Mouse (Mus musculus) hindbrain, embryonic 13.5 days (tissue): ENCODE measurements at regions not wholly inside any gene's neighbourhood (a gene's known extent, or its start where the extent isn't known, plus 50 kb on each side); places are given as distances from the start of the nearest gene placed in this dataset.
A peak's percentile ranks its signal among the peaks of the same experiment; 100 is the strongest.

ENCODE experiments used
- ATAC-seq: fragments of 200-750 bp; cut with Nextera tagmentation; 2 replicates; pipeline ENCODE4 v1.8.0; 2017; ENCODE audit warnings: moderate TSS enrichment; ENCODE audit not compliant: low FRiP score
- H3K27ac ChIP-seq: fragments of 300-500 bp; sonication (generic); 2 replicates; pipeline ENCODE4 v1.5.1; 2015; ENCODE audit warnings: inconsistent platforms, mild to moderate bottlenecking, moderate library complexity
- H3K27me3 ChIP-seq: fragments of 300-500 bp; sonication (generic); 2 replicates; pipeline ENCODE4 v1.6.1; 2015; ENCODE audit warnings: mild to moderate bottlenecking, inconsistent platforms
- H3K36me3 ChIP-seq: fragments of 300-500 bp; sonication (generic); 2 replicates; pipeline ENCODE4 v1.6.1; 2015; ENCODE audit warnings: mild to moderate bottlenecking, inconsistent platforms
- H3K4me1 ChIP-seq: fragments of 300-500 bp; sonication (generic); replicated peaks from 2 replicates; pipeline ENCODE4 v1.6.1; 2015; ENCODE audit warnings: inconsistent platforms
- H3K4me2 ChIP-seq: fragments of 300-500 bp; sonication (generic); 2 replicates; pipeline ENCODE4 v1.6.1; 2015; ENCODE audit warnings: inconsistent platforms, mild to moderate bottlenecking, moderate library complexity
- H3K4me3 ChIP-seq: fragments of 300-500 bp; sonication (generic); 2 replicates; pipeline ENCODE4 v1.5.1; 2015; ENCODE audit warnings: mild to moderate bottlenecking, inconsistent platforms
- H3K9ac ChIP-seq: fragments of 300-500 bp; sonication (generic); 2 replicates; pipeline ENCODE4 v1.6.1; 2015; ENCODE audit warnings: mild to moderate bottlenecking, inconsistent platforms
- H3K9me3 ChIP-seq: fragments of 300-500 bp; sonication (generic); 2 replicates; pipeline ENCODE4 v1.6.1; 2016; ENCODE audit warnings: inconsistent platforms
- WGBS: fragments of 180-500 bp; shearing (Covaris S2); methylation state at CpG from one replicate; pipeline ENCODE4 v1.1.7; 2015; 5-methylcytosine and 5-hydroxymethylcytosine counted together

DNA sequence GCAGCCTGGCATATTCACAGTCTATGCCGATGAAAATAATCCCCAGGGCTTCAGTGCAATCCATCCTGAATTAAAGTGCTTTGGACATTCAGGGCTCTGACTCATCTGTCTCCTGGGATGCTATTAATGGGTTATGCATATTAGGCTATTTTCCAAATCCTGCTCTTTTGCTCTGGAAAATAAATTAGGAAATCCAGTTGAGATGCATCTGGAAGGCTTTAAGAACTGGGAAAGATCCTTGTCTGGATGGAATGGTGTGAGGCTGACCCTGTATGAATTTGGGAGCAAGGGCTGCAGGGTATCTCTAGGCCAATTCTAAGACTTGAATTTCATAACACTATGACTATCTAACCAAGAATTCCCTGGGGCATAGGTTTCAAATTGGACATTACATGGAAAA lies 234.5 kb upstream of the Prkcq start:
- WGBS = 26% methylated on average over 1 of the region's 1 CpGs

DNA sequence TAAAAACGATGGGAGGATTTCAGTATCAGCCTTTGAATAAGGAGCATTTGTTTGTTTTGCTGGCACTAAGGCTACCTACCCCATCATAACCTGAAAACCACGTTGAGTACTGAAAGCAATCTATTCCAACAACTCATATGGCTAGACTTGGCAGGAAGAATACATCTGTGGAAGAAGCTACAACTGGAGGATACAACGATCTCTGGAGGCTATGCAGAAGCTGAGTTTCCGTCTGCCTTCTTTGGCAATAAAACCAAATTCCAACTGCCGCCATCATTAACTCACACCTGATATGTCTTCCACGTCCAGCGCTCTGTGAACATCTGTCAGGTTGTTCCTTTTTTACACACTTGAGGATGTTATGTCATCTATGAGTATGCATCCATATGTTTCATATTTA lies 206.7 kb upstream of the Prkcq start:
- ATAC-seq = no peak
- H3K9ac ChIP-seq = no peak overlapping the region
- H3K36me3 ChIP-seq = no peaks in the 10 kb centered on the region
- 82% methylated on average over 7 of the region's 7 CpGs for WGBS
- no peak overlapping the region for H3K27ac ChIP-seq
- no peaks in the 10 kb centered on the region for H3K27me3 ChIP-seq
- no peaks in the 10 kb centered on the region for H3K9me3 ChIP-seq
- H3K4me1 ChIP-seq = no peaks in the 10 kb centered on the region
- H3K4me2 ChIP-seq = no peak overlapping the region
- no peak overlapping the region for H3K4me3 ChIP-seq

More for the DNA sequence above, 234.5 kb upstream of the Prkcq start:
- H3K4me3 ChIP-seq = no peak overlapping the region
- no peak for ATAC-seq
- no peak overlapping the region for H3K9ac ChIP-seq
- H3K27ac ChIP-seq = no peak overlapping the region
- H3K36me3 ChIP-seq = no peaks in the 10 kb centered on the region
- no peaks in the 10 kb centered on the region; the same call in 1 of the 2 replicates for H3K4me1 ChIP-seq
- no peaks in the 10 kb centered on the region for H3K9me3 ChIP-seq
- H3K27me3 ChIP-seq = no peaks in the 10 kb centered on the region
- H3K4me2 ChIP-seq = no peak overlapping the region

DNA sequence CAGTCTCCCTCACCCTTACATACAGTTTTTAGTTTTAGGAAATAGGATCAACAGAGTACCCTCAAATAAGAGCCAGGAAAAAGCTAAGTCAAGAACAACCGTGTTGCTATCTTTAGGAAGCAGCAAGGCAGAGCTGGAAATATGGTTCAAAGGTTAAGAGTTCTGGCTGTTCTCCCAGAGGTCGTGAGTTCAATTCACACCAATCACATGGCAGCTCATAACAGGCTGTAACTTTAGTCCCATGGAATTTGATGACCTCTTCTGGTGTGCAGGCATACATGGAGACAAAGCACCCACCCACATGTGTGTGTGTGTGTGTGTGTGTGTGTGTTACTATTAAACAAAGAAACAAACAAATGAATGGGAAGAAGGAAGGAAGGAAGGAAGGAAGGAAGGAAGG lies 205.0 kb upstream of the Prkcq start:
- H3K4me1 ChIP-seq = no peaks in the 10 kb centered on the region
- 77% methylated on average over 2 of the region's 2 CpGs for WGBS

DNA sequence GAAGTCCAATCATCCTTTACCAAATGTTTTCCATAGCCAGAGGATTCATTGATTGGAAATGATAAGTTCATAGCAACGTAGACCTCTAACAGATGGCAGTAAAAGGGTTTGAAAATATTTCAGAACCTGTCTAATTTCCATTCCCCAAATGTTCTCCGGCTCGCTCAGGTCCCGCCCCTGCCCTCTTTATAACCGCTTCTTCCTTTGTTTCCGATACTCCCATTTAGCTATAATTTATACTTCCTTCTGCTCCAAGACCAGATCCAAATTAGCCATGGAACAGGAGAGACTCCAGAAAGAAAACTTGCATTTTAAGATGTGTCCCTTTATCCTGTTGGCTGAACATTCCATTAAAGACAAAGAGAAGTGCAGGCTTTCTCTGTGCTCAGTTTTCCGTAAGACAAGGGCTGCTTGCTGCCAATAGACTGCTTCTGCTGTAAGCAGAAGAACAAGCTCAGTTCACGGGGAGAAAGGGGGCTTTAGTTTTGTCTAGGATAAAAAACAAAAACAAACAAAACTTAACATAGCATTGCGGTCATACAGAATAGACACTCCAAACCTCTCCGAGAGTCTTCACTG lies 202.7 kb upstream of the Prkcq start:
- peak overlapping the region; percentile 26 for H3K4me2 ChIP-seq
- 44% methylated on average over 10 of the region's 10 CpGs for WGBS
- H3K36me3 ChIP-seq = no peaks in the 10 kb centered on the region
- no peak for ATAC-seq
- no peaks in the 10 kb centered on the region for H3K9me3 ChIP-seq
- H3K4me1 ChIP-seq = no peaks in the 10 kb centered on the region
- H3K27ac ChIP-seq = no peak overlapping the region; the same call in 1 of the 2 replicates
- no peak overlapping the region for H3K4me3 ChIP-seq
- no peak overlapping the region; the same call in 1 of the 2 replicates for H3K9ac ChIP-seq
- no peaks in the 10 kb centered on the region for H3K27me3 ChIP-seq

More for the DNA sequence above, 205.0 kb upstream of the Prkcq start:
- H3K4me2 ChIP-seq = no peak overlapping the region
- H3K36me3 ChIP-seq = no peaks in the 10 kb centered on the region
- H3K27ac ChIP-seq = no peak overlapping the region
- no peaks in the 10 kb centered on the region for H3K27me3 ChIP-seq
- no peak for ATAC-seq
- no peak overlapping the region for H3K9ac ChIP-seq
- H3K9me3 ChIP-seq = no peaks in the 10 kb centered on the region
- H3K4me3 ChIP-seq = no peak overlapping the region

DNA sequence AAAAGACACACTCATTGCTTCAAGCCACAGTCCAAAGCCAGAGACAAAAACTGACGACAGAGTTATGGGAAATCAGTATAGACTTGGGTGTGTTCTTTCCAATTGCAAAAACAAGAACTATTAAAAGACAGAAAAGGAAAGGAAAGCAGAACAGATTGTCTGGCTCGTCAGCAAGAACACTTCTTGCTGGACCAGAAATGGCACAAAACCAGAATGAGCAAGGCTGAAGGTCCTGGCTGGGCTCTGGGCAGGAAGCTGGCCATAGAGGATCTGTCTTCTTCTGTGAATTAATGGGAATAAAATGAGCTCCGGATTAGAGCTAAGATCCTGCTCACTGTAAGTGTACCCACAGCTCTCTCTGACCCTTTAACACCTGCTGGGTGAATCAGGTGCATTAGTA lies 199.9 kb upstream of the Prkcq start:
- H3K27me3 ChIP-seq = no peaks in the 10 kb centered on the region
- H3K27ac ChIP-seq = no peak overlapping the region
- WGBS = 76% methylated on average over 3 of the region's 3 CpGs
- H3K4me2 ChIP-seq = no peak overlapping the region
- no peaks in the 10 kb centered on the region for H3K36me3 ChIP-seq
- H3K9me3 ChIP-seq = no peaks in the 10 kb centered on the region
- H3K4me3 ChIP-seq = no peak overlapping the region
- no peak overlapping the region for H3K9ac ChIP-seq
- no peak for ATAC-seq
- H3K4me1 ChIP-seq = no peaks in the 10 kb centered on the region

DNA sequence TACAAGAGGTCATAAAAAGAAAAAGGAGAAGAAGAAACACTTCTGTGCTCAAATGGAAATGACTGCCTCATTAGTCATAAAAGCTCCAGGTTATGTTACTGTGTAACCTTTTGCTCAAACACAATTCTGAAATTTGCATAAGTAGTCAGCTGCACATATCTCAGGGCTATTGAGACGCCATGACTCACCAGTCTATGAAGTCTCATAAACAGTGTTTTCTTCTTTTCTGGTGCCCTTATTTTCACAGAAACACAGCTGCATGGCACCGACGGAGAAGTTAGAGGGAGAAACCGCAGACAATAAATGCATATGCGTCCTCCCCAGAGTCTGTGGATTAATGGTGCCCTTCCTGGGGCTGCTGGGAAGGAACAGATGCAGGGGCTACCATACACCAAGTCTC lies 193.1 kb upstream of the Prkcq start:
- ATAC-seq = no peak
- Histone ChIP-seq H3K27ac (no peak overlapping the region), H3K27me3 (no peaks in the 10 kb centered on the region), H3K36me3 (no peaks in the 10 kb centered on the region), H3K9ac (no peak overlapping the region), H3K9me3 (no peaks in the 10 kb centered on the region), H3K4me3 (no peak overlapping the region), H3K4me1 (no peaks in the 10 kb centered on the region), H3K4me2 (no peak overlapping the region)
- WGBS = 81% methylated on average over 5 of the region's 5 CpGs

DNA sequence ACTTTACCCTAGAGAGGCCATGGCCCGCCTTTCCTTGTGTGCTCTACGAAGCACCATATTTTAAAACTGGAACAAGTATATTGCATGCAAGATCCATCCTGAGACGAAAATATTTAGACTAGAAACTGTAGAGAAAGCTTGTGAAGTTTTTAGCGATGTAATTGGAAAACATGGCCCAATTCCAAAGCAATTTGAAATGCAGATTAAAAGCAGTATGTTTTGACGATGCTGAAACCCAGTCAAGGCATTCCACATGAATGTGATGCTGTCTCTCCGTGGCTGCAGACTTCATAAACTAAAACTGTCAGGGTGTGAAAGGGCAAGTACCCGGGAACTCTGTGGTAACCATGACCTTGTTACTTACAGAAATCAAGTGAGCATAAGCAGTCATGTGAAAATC lies 185.8 kb upstream of the Prkcq start:
- H3K4me1 ChIP-seq = no peaks in the 10 kb centered on the region
- H3K27me3 ChIP-seq = no peaks in the 10 kb centered on the region
- no peaks in the 10 kb centered on the region for H3K36me3 ChIP-seq
- ATAC-seq = no peak
- no peak overlapping the region for H3K9ac ChIP-seq
- no peak overlapping the region for H3K4me2 ChIP-seq
- no peak overlapping the region for H3K27ac ChIP-seq
- H3K9me3 ChIP-seq = no peaks in the 10 kb centered on the region
- WGBS = 70% methylated on average over 7 of the region's 7 CpGs
- H3K4me3 ChIP-seq = no peak overlapping the region

DNA sequence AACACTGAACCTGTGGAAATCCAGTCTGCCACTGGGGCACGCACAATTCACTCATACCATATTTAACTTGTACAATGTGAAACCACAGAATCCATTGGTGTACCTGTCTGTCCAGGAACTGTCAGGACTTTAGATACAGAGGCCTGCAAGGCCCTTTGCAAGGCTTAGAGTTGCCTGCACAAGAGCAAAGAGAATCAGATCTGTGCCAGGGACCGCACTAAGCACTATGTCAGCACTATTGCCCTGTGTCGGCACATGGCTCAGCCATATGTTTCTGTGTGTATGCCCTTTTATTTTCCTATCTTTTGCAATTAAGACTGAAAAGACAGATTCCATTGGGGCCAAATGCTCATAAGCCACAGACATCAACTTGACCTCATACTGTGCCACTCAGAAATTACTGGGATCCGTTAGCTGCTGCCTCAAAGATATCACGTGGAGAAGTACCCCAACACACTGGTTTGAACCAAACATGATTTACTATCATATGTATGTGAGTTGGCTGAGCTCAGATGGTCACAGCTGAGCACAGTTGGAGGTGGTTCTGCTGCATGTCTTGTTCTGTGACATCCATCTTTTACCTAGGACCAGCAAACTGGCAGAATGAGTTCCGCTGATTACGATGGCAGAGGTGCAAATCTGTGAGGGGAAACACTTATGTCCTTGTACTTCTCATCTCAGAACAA lies 181.7 kb upstream of the Prkcq start:
- ATAC-seq = peak; percentile 54; the same call in 1 of the 2 replicates

DNA sequence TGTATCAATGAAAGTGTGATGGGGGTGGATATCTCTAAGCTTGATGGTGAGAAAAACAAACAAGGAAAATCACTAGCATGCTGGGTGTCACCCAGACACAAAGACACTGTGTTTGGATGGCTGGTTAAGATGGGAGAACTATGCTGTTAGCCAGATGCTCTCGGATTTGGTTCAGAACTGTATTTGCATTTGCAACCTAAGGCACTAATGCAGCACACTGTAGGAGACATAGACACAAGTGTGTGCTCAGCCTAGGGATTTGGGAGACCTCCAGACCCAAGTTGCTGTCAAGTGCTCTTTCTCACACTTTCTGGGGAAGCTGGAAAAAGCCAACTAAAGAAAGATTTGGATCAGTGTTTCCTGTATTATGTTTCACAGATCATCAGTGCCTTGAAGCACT lies 173.1 kb upstream of the Prkcq start:
- no peaks in the 10 kb centered on the region for H3K4me1 ChIP-seq
- no peaks in the 10 kb centered on the region for H3K27me3 ChIP-seq
- H3K4me3 ChIP-seq = no peak overlapping the region
- WGBS = 58% methylated on average over 1 of the region's 1 CpGs
- H3K27ac ChIP-seq = no peak overlapping the region
- H3K9ac ChIP-seq = no peak overlapping the region
- no peaks in the 10 kb centered on the region for H3K9me3 ChIP-seq
- H3K4me2 ChIP-seq = no peak overlapping the region
- H3K36me3 ChIP-seq = no peaks in the 10 kb centered on the region
- no peak for ATAC-seq

More for the DNA sequence above, 181.7 kb upstream of the Prkcq start:
- Histone ChIP-seq H3K27ac (no peak overlapping the region), H3K4me3 (no peak overlapping the region), H3K36me3 (no peaks in the 10 kb centered on the region), H3K9ac (no peak overlapping the region), H3K4me2 (no peak overlapping the region), H3K9me3 (no peaks in the 10 kb centered on the region), H3K4me1 (no peaks in the 10 kb centered on the region), H3K27me3 (no peaks in the 10 kb centered on the region)
- 88% methylated on average over 7 of the region's 7 CpGs for WGBS

DNA sequence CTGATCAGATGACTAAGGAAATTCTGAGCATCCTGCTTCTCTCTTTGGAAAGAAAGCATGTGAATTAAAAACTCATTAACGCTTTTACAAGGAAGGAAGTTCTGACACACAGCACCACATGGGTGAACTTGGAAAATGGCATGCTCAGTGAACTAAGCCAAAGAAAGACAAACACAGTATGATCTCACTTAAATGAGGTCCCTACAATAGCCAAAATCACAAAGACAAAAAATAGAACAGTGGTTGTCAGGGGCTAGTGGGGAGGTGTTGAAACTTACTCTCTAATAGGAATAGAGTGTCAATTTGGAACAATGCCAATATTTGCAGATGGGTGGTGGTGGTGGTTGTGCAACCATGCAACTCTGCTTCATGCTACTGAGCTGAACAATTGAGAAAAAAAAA lies 172.7 kb upstream of the Prkcq start:
- no peaks in the 10 kb centered on the region for H3K27me3 ChIP-seq
- no peak overlapping the region for H3K9ac ChIP-seq
- H3K4me2 ChIP-seq = no peak overlapping the region
- no peaks in the 10 kb centered on the region for H3K36me3 ChIP-seq
- ATAC-seq = no peak
- WGBS = 76% methylated on average over 1 of the region's 1 CpGs
- H3K4me3 ChIP-seq = no peak overlapping the region
- H3K4me1 ChIP-seq = no peaks in the 10 kb centered on the region
- no peak overlapping the region for H3K27ac ChIP-seq
- no peaks in the 10 kb centered on the region for H3K9me3 ChIP-seq

DNA sequence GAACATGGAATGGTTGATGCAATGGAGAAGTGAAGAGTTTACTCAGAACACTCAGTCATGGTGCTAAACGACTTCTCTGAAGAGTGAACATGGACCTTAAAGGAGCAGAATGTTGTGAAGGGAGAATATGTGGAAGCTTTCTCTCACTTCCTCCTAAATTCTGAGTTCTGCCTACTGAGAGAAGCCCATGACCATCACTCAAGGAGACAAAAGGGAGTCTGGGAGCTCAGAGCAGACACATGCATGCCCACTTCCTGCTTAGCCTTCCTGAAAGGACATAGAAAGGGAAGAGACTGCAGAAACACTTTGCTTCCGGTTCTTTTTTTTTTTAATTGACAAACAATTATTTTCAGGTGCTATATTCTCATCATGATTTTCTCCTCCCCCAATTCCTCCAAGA lies 166.1 kb upstream of the Prkcq start:
- no peak overlapping the region for H3K4me3 ChIP-seq
- H3K4me1 ChIP-seq = no peaks in the 10 kb centered on the region
- no peak overlapping the region for H3K27ac ChIP-seq
- no peaks in the 10 kb centered on the region for H3K27me3 ChIP-seq
- H3K36me3 ChIP-seq = no peaks in the 10 kb centered on the region
- no peaks in the 10 kb centered on the region for H3K9me3 ChIP-seq
- H3K4me2 ChIP-seq = no peak overlapping the region
- ATAC-seq = no peak
- WGBS = 92% methylated on average over 2 of the region's 2 CpGs
- no peak overlapping the region for H3K9ac ChIP-seq

DNA sequence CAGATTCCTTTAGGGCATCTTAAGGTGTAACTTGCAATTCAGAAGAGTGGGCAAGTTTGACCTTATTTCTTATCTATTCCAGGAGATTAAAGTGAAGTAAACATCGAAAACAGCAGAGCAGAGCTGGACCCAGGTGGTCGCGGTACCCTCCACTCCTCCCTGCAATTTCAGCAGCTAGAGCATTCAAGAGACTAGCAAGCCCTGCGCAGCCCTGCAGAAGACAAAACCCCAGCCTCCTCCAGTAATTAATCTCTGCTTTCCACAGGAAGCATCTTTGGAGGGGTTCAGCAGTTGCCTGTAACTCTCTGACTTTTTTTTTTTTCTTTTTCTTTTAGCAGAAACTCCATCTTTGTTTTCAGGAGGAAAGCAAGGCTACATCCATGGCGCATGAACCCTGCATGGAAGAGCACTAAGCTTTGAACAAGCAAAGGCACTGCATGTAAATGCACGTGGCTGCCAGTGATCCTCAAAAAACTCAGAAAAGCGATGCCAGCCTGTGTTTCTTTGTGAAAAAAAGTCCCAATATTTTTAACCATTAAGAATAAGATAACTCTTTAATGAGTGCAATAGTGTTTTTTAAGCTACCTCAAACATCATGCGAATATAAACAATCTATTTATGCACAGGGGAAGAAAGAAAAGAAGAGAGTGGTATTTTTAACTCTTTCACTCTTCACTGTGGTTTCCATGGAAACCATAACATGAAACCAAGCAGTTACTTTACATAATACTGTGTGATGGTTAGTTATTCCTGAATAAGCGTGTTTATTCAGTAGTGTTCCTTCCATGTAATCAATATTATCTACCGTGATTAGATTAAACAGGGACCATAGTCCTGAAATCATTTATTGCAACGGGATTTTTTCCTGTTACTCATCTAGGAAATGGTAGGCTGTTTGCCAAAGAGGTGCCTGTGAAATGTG lies 160.6 kb upstream of the Prkcq start:
- Histone ChIP-seq H3K27me3 (no peaks in the 10 kb centered on the region), H3K9me3 (no peaks in the 10 kb centered on the region), H3K27ac (no peak overlapping the region), H3K4me3 (no peak overlapping the region), H3K9ac (no peak overlapping the region), H3K36me3 (no peaks in the 10 kb centered on the region), H3K4me2 (no peak overlapping the region), H3K4me1 (no peaks in the 10 kb centered on the region; the same call in 1 of the 2 replicates)
- peak; percentile 66 for ATAC-seq
- WGBS = 35% methylated on average over 11 of the region's 11 CpGs
